Mouse (Mus musculus) ES-Bruce4 (cell line): ENCODE data around the gene Dusp10.

ENCODE experiments used
- CTCF ChIP-seq: IDR thresholded peaks from one replicate; pipeline ENCODE4 v1.8.1; 2011; ENCODE audit warnings: low read depth, low read length
- EP300 ChIP-seq: IDR thresholded peaks from 2 replicates; pipeline ENCODE4 v1.6.1; 2011; ENCODE audit warnings: low read depth, low read length; ENCODE audit not compliant: insufficient read depth
- POLR2A ChIP-seq: IDR thresholded peaks from one replicate; pipeline ENCODE4 v1.8.1; 2011; ENCODE audit warnings: low read length; ENCODE audit not compliant: insufficient read depth

GRCm38 (mm10) chr1:184017606-184018005, 4.5 kb downstream of the Dusp10 start:
- no peak for TF ChIP-seq CTCF
- TF ChIP-seq POLR2A, result no peak
- TF ChIP-seq EP300, result no peak
